Mouse (Mus musculus) ovary, postnatal 14 days (tissue): ENCODE data around the gene Zfp422.
"Not testable (repeated sequence)": the region's sequence is repeated elsewhere in the genome, so short reads cannot be mapped to it uniquely, and the experiment has no call there.

Source experiments
- DNase-seq: peaks from one replicate; pipeline ENCODE4 v3.0.0; 2022; ENCODE audit warnings: low spot score

Zfp422 gene

DNA sequence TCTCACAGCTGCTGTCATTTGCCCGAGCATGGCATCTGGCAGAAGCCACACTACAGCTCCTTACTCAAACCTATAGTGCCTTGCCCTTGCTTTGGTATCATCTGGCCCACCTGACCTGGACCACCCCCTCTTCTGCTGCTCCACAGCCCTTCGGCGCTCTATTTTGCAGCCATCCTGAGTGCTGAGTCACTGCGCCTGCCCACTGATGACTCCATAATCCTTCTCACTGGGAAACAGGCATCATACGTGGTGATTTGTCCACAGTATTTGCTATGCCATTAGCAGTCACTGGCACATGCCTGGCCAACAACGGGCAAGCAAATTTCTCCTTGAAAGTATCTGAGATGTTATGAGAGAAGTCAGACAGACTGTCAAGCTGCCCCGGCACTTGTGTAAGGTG lies 21.0 kb upstream of the Zfp422 start:
- no peak for DNase-seq

DNA sequence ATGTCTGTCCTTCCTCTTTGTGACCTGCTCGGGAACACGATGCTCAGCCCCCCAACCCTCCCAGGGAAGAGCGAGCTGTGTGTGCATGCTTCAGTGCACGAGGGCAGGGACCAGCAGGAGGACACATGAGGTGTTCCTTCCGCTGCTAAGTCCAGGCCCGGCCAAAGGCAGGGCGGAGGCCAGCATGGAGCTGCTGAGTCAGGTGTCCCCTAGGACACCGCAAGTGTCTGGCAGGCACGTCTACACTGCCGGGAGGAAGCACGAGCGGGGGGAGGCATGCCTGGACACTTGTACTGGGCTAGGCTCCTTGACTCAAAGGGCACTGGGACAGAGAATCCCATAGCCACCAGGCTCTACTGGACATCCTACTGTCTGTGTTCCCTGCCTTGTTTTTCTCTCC lies 19.0 kb upstream of the Zfp422 start:
- DNase-seq, result no peak

DNA sequence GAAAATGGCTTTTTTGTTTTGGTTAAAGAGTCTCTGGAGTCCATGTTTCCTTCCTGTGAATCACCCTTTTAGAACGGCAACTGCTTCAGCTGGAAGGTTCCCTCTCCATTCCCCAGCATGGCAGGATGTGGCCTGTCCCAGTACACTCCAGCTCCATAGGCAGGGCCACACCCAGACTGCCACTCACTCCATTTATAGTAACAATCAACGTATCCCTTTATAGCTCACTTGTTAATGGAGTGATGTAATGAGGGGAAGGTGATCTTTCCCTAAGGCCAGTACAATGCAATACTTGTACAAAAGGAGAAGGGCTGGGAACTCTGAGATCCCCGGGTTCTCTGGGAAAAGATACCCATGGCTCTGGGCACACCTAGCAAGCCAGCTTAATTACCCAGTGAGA lies 15.5 kb upstream of the Zfp422 start:
- no peak for DNase-seq

DNA sequence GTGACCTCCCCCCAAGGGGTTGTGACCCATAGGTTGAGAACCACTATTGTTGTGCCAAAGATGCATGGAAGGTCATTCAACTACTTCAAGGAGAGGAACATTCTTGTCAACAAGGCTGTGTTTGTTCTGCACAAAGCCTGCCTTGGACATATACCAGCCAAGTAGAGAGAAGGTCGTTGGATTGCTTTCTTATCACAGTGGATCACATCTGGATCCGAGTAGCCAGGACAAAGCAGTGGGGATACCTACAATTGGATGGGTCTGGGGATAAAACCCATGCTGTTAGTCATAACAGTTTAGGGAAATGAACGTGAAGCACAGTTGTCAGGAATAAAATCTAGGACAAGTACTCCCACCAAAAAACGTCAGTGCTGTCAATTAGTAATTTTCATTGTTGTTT lies 15.1 kb upstream of the Zfp422 start:
- no peak for DNase-seq

DNA sequence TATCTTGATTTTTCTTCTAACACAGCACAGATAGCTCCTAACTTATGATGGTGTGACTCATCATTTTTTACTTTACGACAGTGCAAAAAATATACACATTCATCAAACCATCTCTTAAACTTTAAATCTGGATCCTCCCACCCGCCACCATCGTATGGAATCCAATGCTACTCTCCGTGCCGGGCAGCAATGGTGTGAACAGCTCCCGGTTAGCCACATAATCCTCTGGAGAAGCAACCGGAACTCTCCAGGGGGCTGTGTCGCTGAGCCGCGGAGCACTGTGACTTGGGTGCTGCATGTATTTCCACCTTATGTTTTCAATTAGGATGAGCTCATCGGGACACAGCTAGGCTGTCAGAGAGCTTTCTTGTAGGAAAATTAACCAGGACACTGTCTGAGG lies 14.1 kb upstream of the Zfp422 start:
- DNase-seq, result no peak

DNA sequence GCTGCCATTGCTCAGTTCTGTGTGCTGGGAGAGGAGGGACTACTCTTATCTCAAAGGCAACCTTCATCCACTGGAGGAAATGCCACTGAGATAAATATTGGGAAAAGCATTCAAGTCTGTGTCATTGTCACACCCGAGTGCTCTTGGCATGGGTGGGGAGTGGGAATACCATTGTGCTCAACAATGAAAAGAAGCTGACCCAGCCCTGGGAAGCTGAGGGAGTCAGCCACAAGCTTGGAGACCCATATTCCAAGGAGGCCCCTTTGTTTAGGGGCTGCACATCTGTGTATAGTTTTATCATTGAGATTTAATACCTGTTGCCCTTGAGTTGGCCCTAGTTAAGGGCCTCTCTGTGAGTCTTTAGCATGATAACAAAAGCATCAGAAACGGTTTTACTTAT lies 10.9 kb upstream of the Zfp422 start:
- no peak for DNase-seq

DNA sequence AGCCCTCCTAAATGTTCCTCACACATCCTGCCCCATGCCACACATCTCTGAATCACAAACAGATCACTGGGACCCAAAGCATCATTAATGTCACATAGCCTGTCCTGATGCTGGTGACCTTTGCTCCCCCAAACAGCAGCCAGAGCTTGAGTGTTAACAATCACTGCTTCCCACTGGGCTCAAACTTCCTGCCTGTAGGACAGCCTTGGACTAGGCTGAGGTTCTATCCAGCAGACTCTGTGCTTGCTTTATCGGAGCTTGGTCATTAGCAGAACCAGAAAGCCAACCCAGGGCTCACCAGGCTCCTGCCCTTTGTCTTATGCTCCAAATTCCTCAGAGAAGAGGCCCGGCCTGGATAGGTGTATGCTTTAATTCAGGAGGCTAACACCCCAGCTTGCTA lies 10.1 kb upstream of the Zfp422 start:
- no peak for DNase-seq

DNA sequence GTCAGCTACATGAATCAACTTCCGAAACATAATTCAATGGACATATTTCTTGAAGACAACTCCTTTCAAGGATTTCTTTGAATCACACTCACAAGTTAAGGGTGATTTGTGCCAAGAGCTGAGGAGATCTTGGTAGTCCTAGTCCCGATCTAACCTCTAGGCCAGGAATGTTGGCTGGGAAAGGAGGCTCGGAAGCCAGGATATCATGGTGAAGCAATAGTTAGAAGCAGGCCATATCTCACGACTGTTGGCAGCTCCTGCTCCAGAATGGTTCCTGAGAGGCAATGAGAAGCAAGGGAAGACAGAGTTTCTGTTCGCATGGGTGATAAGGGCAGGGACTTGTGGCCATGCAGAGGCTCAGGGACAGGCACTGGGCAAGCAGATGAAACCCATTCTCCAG lies 8.7 kb upstream of the Zfp422 start:
- no peak for DNase-seq

DNA sequence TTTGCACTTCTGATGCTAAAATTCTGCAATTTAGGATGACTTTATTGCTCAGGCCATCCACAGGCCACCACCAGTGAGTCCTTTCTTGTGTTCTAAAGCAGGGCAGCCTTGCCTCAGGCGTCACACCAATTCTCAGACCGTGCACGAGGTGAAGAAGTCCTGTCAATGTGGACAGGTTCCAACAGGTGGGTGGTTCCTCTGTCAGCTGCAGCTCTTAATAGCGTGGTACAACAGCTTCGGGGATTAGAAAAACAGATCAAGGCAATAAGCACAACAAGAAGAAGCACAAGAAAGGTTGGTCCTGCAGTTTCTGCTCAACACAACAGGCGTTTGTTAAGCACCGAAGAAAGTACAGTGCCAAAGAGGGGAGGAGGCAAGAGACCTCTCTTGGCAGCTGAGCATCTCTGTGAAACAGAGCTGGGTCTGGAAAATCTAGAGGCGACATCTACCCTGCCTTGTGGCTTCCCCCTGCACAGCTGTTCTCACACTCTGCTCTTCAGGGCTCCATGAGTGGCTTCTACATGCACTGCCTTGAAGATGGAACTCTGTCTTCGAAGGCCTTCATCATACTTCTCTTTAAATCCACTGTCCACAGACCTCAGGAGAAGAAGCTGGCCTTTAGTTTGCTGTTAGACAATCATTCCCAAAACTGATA lies 7.9 kb upstream of the Zfp422 start:
- no peak for DNase-seq

DNA sequence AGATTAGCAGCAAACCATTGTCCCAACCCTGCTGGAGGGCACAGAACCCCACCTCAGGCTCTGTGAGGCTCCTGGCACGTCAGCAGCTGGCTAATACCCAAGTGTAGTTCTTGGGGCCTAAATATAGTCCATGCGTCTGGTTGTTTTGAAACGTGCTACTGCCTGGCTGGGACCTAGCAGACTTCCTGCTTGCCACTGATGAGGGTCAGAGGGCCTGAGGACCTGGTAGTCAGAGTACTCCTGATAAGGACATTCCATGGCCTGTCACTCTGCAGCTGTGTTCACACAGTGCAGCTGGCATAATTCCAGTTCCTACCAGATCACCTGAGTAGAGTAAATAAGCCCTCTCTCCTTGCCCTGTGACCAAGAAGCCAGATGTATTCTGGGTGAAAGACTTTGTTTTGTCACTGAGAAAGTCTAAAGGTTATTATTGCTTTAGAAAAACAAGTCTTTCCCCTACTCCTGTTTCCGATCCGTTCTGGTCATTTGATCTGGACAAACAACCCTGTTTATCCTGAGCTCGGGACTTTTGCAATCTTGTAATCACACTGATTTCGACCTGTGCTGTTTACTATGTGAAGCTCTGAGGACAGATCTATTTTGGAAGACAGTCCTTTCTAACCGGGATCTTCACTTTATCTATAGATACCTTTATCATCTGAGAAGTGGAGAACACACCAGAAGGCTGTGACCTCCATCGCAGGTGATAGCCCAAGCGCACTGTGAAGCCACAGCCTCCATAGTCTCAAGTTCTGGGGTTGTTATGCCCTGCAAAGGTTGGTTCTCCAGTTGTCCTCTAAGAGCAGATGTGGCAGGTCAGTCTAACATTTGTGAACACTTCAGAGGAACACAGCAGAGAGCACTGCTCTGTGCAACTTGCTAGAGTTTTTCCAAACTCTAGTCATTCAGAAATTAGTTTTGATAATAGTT lies 6.7 kb upstream of the Zfp422 start:
- no peak for DNase-seq

DNA sequence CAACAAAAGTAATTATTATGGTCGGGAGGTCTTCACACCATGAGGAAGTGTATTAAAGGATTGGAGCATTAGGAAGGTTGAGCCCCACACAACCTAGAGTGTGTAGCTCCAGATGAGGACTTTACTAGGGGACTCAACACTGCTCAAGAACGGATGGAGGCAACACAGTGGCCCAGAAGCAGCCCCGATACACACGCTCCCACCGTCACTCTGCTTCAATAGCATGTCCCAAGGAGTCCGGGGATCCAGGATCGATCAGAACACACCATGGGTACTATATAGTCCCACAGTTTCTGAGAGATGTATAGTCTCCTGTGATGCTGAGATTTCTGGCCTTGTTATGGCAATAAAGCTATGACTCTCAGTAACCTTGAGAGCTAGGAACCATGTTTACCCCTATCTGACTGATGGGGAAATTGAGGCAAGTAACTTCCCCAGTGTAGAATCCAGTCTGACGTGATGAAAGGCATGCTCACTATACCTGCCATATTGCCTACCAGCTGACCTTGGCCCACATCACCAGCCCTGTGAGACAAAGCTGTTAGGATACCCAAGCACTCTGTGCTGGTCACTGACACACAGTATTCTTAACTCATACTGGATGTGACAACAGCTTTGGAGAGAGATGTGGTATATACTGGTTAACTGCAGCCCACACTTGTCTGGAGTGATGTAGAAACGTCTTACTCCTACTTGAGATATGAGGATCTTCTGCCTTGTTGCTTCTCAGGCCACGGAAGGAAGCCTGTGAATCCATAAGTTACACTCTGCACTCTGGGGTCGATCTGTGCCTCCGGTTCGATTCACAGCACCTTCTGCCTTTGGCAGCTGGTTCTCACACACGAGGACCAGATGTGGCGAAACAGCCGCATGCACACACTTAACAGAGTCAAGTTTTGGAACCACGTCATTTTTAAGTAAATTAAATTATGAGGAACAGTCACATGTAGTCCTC lies 5.2 kb upstream of the Zfp422 start:
- no peak for DNase-seq

DNA sequence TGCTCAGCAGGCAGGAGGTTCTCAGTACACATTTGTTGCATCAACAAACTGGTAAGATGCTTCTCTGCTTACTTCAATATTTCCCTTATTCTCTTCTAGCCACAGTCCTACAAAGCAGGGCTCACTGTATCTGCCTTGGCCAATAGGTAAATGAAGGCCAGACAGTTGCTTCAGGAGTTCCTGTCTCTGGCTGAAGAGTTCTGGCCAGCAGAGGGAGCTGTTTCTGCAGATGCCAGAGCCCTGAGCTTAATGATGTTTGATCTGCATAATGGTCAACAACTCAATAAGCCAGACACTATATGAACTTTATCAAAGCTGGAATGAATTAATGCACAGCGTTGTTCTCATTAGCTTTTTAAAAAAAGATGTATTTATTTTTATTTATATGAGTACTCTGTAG lies 3.3 kb upstream of the Zfp422 start:
- DNase-seq, result peak; percentile 67

DNA sequence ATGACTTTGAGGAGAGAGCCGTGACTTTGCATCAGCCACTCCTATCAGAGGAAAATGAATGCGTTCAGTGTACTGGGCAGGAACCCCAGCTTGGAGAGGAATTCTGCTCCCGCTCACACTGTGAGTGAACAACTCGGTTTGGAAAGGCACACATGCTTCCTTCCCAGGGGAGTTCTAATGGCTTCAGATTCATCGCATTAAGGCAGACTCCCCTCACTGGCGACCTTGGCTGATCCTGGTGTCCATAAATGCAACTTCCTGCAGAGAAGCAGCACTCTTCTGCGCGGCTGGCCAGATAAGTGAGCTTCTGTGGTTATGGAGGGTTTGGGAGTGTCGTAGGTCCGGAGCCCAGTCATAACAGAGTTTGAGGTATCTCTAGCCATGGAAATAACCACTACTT lies 967 bp upstream of the Zfp422 start:
- DNase-seq, result no peak

DNA sequence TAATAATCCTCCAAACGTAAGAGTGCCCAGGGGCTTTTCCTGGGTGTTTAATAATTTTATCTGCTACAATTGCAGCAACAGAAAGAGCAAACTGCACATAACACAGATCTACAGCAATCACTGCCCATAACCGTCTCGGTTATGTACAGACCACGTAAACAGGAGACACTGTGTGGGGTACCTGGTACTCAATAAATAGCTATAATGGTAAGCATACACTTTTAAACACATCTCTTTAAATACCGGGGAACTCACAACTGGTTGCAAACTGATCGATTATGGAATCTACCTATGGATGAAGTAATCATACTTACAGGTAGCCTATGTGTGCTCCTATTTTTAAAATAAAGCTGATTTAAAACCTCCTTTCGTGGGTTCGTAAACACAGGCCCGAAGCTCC lies 704 bp downstream of the Zfp422 start:
- no peak for DNase-seq

DNA sequence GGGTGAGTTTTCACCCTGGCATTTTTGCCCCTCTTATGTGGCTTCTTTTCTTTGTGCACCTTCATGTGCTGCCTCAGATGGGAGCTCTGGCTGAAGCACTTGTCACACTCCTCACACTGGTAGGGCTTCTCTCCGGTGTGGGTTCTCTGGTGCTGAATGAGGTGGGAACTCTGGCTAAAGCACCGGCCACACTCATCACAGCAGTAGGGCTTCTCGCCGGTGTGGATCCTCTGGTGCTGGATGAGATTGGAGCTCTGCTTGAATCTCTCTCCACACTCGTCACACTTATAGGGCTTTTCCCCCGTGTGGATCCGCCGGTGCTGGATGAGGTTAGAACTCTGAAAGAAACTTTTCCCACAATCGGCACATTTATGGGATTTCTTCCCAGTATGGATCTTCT lies 2.4 kb downstream of the Zfp422 start:
- DNase-seq, result not testable (repeated sequence)

DNA sequence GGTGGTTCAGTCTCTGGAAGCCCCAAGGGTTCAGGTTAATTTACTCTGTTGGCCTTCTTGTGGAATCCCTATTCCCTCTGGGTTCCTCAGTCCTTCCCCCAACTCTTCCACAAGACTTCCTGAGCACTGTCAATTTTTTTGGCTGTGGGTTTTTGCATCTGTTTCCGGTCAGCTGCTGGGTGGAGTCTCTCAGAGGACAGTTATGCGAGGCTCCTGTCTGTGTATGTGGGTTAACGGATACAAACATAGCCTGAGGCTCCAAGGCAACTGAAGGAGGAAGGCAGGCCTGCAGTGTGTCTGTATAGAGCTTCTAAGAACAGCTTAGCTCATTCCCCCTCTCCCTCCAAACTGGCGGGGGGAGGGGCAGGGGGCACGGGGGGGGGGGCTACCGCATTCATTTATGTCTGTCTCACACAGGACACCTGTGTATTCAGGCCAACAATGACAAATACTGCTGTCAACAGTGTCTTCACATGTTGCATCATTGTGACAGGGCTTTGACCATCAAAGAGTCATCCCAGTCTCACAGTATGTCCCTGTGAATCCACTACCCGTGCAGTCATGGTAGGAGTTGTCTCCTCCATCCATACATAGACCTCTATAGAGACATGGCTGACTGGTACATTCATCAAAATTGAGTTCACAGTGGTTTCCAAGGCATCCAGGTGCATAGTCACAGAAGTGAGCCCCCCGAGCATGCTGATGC lies 7.3 kb downstream of the Zfp422 start:
- DNase-seq, result no peak

DNA sequence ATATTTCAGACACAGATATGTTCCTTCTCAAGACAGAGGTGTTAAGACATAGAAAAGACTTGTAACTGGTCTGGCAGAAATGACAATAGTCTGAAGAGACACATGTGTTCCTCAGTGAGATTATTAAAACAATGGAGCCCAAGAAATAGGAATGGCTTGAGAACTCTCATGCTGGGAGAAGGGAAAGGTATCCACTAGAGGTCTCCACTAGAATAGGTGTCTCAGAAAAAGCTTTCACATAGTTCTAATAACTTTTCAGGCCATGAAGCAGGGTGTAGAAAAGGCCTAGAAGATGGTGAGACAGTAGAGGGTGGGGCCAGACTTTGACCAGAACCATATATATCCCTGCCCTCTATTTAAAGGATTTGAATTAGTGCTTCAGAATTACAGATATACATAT lies 10.7 kb downstream of the Zfp422 start:
- no peak for DNase-seq

DNA sequence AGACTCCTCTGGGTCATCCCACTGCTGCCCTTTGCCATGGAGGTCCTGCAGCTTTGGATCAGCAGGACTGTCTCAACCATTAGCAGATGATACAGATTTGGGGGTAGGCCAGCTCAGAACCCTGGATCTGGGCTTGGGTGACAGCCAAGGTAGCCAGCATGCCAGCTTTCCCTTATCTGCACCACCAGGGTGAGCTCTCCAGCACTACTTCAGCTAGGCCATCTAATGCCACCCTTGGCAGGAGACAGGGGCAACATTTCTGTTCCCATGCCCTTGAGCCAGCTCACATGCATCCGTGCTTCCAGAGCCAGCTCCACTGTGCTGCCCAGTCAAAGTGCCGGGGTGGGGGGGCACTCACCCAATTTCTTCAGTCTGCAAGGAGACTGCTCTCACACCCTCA lies 13.1 kb downstream of the Zfp422 start:
- no peak for DNase-seq

DNA sequence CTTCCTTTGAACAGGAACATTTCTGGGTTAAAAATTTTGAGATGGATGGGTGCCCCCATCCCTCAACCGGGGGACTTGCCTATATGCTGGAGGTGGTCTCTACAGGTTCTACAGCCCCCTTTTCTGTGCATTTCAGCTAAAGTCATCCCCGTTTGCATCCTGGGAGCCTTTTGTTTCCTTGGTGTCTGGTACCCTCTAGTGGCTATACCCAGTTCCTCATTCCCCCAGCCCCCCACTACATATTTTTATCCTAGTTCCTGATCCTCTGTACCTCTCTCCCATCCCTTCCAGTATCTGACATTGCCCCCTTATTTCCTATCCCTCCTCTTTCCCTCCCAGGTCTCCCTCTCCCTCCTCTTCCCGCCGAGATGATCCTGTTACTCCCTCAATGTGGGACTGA lies 21.6 kb downstream of the Zfp422 start:
- no peak for DNase-seq

DNA sequence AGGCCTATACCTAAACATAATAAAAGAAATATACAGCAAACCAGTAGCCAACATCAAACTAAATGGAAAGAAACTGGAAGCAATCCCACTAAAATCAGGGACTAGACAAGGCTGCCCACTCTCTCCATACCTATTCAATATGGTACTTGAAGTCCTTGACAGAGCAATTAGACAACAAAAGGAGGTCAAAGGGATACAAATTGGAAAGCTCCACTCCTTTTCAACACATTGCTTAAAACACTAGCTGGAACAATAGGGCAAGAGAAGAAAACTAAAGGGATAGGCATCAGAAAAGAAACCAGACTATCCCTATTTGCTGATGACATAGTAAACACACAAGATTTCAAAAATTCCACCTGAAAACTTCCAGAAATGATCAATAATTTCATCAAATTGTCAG lies 27.8 kb downstream of the Zfp422 start:
- DNase-seq, result not testable (repeated sequence)

DNA sequence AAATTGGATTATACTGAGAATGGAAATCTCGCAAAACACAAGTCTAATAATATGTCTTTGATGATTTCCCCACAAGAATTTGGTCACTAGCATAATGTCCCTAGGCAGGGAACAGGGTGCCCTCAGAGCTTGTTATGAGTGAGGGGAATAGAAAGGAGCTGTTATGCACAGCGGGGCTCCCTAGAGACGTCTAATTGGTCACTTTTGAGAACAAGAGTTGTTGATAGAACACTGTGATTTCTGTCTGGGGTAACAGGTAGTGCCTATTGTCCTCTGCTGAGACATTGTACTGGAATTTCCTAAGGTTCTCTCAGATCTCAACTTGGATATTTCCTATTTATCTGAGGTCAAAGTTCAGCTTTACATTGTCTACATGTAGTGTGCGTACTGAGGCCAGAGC lies 44.7 kb downstream of the Zfp422 start, which contains the start of gene Olfr215:
Gene Olfr215, minus strand, starts transcription at position 101 of the 400 bp plus-strand sequence.
- no peak for DNase-seq
